Mouse (Mus musculus) CD4-positive, CD25-positive, alpha-beta regulatory T cell (primary cell): ENCODE measurements around the gene Olfr613. TPM values are rescaled to one million over a fixed set of nuclear protein-coding genes. Genes with fewer than 3 reads are reported as not detected.

Experiments
- polyA plus RNA-seq: library from polyadenylated mRNA; unstranded; fragments of 100-300 nt; shearing (Covaris generic); gene quantifications from one replicate; pipeline ENCODE4 v1.2.1, GENCODE M21; 2017

Olfr613 gene
- polyA plus RNA-seq = not detected

GRCm38 (mm10) chr7:103547774-103548173 lies at the start of gene Olfr613:
Gene Olfr613, plus strand, starts transcription at chr7:103548074.

GRCm38 (mm10) chr7:103512022-103512421 lies 35.9 kb upstream of the Olfr613 start, which contains the start of gene Olfr610:
Gene Olfr610, minus strand, starts transcription at chr7:103512122.

GRCm38 (mm10) chr7:103520746-103521145 lies 27.1 kb upstream of the Olfr613 start, which contains the start of gene Olfr611:
Gene Olfr611, minus strand, starts transcription at chr7:103520846.

GRCm38 (mm10) chr7:103542617-103543016 lies 5.3 kb upstream of the Olfr613 start, which contains the start of gene Olfr612:
Gene Olfr612, minus strand, starts transcription at chr7:103542717.

GRCm38 (mm10) chr7:103555779-103556178 lies 7.9 kb downstream of the Olfr613 start, which contains the start of gene Olfr615:
Gene Olfr615, plus strand, starts transcription at chr7:103556079.

GRCm38 (mm10) chr7:103569043-103569442 lies 21.2 kb downstream of the Olfr613 start, which contains the start of gene Olfr616:
Gene Olfr616, minus strand, starts transcription at chr7:103569143.

GRCm38 (mm10) chr7:103572761-103573160 lies 24.9 kb downstream of the Olfr613 start, which contains the start of gene Olfr617:
Gene Olfr617, plus strand, starts transcription at chr7:103573061.

GRCm38 (mm10) chr7:103589803-103590202 lies 41.9 kb downstream of the Olfr613 start, which contains the start of gene Olfr618:
Gene Olfr618, plus strand, starts transcription at chr7:103590103.

GRCm38 (mm10) chr7:103600275-103600674 lies 52.4 kb downstream of the Olfr613 start, which contains the start of gene Olfr619:
Gene Olfr619, plus strand, starts transcription at chr7:103600575.

Other genes starting within 250 kb of the Olfr613 start
- not detected for gene Olfr596, start 242.4 kb upstream of the Olfr613 start, polyA plus RNA-seq
- 0.11 TPM for gene Olfr597, start 231.8 kb upstream of the Olfr613 start, polyA plus RNA-seq
- gene Olfr598, start 224.5 kb upstream of the Olfr613 start, polyA plus RNA-seq = not detected
- gene Olfr599, start 212.2 kb upstream of the Olfr613 start, polyA plus RNA-seq = not detected
- gene Olfr600, start 198.4 kb upstream of the Olfr613 start, polyA plus RNA-seq = 0.19 TPM
- 0.16 TPM for gene Olfr601, start 185.4 kb upstream of the Olfr613 start, polyA plus RNA-seq
- not detected for gene Olfr603, start 161.9 kb upstream of the Olfr613 start, polyA plus RNA-seq
- not detected for gene Usp17lc, start 133.0 kb upstream of the Olfr613 start, polyA plus RNA-seq
- gene Olfr605, start 102.6 kb upstream of the Olfr613 start, polyA plus RNA-seq = not detected
- not detected for gene Olfr606, start 99.0 kb upstream of the Olfr613 start, polyA plus RNA-seq
- gene Olfr607, start 83.9 kb upstream of the Olfr613 start, polyA plus RNA-seq = 0.07 TPM
- gene Olfr608, start 78.2 kb upstream of the Olfr613 start, polyA plus RNA-seq = not detected
- gene Olfr609, start 50.0 kb upstream of the Olfr613 start, polyA plus RNA-seq = not detected
- gene Olfr610, start 36.0 kb upstream of the Olfr613 start, polyA plus RNA-seq = not detected
- gene Olfr611, start 27.2 kb upstream of the Olfr613 start, polyA plus RNA-seq = not detected
- not detected for gene Olfr612, start 5.4 kb upstream of the Olfr613 start, polyA plus RNA-seq
- gene Olfr615, start 8.0 kb downstream of the Olfr613 start, polyA plus RNA-seq = not detected
- gene Olfr616, start 21.1 kb downstream of the Olfr613 start, polyA plus RNA-seq = not detected
- not detected for gene Olfr617, start 25.0 kb downstream of the Olfr613 start, polyA plus RNA-seq
- not detected for gene Olfr618, start 42.0 kb downstream of the Olfr613 start, polyA plus RNA-seq
- gene Olfr619, start 52.5 kb downstream of the Olfr613 start, polyA plus RNA-seq = not detected
- 0.11 TPM for gene Olfr620, start 64.5 kb downstream of the Olfr613 start, polyA plus RNA-seq
- gene Olfr622, start 94.6 kb downstream of the Olfr613 start, polyA plus RNA-seq = not detected
- not detected for gene Olfr623, start 115.6 kb downstream of the Olfr613 start, polyA plus RNA-seq
- 0.02 TPM for gene Olfr624, start 123.1 kb downstream of the Olfr613 start, polyA plus RNA-seq
- gene Olfr625-ps1, start 134.6 kb downstream of the Olfr613 start, polyA plus RNA-seq = not detected
- not detected for gene Olfr243, start 166.6 kb downstream of the Olfr613 start, polyA plus RNA-seq
- not detected for gene Olfr628, start 182.3 kb downstream of the Olfr613 start, polyA plus RNA-seq
- gene Olfr629, start 196.9 kb downstream of the Olfr613 start, polyA plus RNA-seq = not detected
- not detected for gene Olfr630, start 209.3 kb downstream of the Olfr613 start, polyA plus RNA-seq
- gene Olfr69, start 223.5 kb downstream of the Olfr613 start, polyA plus RNA-seq = 0.08 TPM
- not detected for gene Olfr68, start 231.6 kb downstream of the Olfr613 start, polyA plus RNA-seq
- 0.05 TPM for gene Olfr67, start 243.7 kb downstream of the Olfr613 start, polyA plus RNA-seq